Mouse (Mus musculus) spleen, adult 2 months (tissue): Measurements from ENCODE around the gene Nup35. TPM values are rescaled to one million over a fixed set of nuclear protein-coding genes. Genes with fewer than 3 reads are reported as not detected.

ENCODE experiments used
- DNase-seq, 2 experiments: peaks; one replicate each; pipeline versions ENCODE4 v3.0.0 to v3.0.0-alpha.2; 2012 to 2021; ENCODE audit warnings: low spot score in 2 of 2, low read depth in 1 of 2
- H3K27ac ChIP-seq: fragments of 200-500 bp; 2 replicates; pipeline ENCODE4 v1.5.1; 2012; ENCODE audit warnings: low read length, inconsistent platforms; ENCODE audit not compliant: insufficient read depth
- H3K27me3 ChIP-seq: fragments of 200-500 bp; 2 replicates; pipeline ENCODE4 v1.6.1; 2012; ENCODE audit warnings: mild to moderate bottlenecking, moderate library complexity, low read length, inconsistent platforms; ENCODE audit not compliant: control insufficient read depth, insufficient read depth
- H3K36me3 ChIP-seq: fragments of 200-500 bp; 2 replicates; pipeline ENCODE4 v1.6.1; 2012; ENCODE audit warnings: mild to moderate bottlenecking, low read length, inconsistent platforms; ENCODE audit not compliant: control insufficient read depth, insufficient read depth
- H3K4me1 ChIP-seq: fragments of 200-500 bp; 2 replicates; pipeline ENCODE4 v1.6.1; 2011; ENCODE audit warnings: inconsistent platforms; ENCODE audit not compliant: control insufficient read depth, insufficient read depth, insufficient read length
- H3K4me3 ChIP-seq: fragments of 200-500 bp; 2 replicates; pipeline ENCODE4 v1.5.1; 2011; ENCODE audit warnings: mild to moderate bottlenecking, inconsistent platforms; ENCODE audit not compliant: insufficient read depth, insufficient read length; ENCODE audit errors: extremely low read depth
- CTCF ChIP-seq: fragments of 200-500 bp; IDR thresholded peaks from 2 replicates; pipeline ENCODE4 v1.5.1; 2011; ENCODE audit warnings: mild to moderate bottlenecking, inconsistent platforms; ENCODE audit not compliant: insufficient read depth, insufficient read length, insufficient replicate concordance; ENCODE audit errors: extremely low read depth
- POLR2A ChIP-seq: fragments of 200-500 bp; IDR thresholded peaks from 2 replicates; pipeline ENCODE4 v1.6.1; 2011; ENCODE audit warnings: low read depth, low read length, inconsistent platforms
- WGBS: fragments of 180-500 bp; shearing (Covaris S2); methylation state at CpG from one replicate; pipeline ENCODE4 v1.1.7; 2018; 5-methylcytosine and 5-hydroxymethylcytosine counted together
- polyA plus RNA-seq: library from polyadenylated mRNA; depleted of rRNA; stranded (reverse); fragments of >200 nt; gene quantifications from 2 replicates; pipeline ENCODE4 v1.2.3, GENCODE M21; 2012

The Nup35 gene
- polyA plus RNA-seq, 1 experiment: 15.6 TPM

DNA sequence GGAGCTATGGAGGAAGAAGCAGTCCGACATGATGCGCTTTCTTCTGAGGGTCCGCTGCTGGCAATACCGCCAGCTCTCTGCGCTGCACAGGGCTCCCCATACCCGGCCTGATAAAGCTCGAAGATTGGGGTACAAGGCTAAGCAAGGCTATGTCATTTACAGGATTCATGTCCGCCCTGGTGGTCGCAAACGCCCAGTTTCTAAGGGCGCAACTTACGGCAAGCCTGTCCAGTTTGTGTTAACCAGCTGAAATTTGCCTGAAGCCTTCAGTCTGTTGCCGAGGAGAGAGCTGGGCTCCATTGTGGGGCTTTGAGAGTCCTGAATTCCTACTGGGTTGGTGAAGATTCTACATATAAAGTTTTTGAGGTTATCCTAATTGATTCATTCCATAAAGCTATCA is 14.3 kb upstream of the Nup35 start:
- no peak overlapping the region for H3K27ac ChIP-seq
- no peaks in the 10 kb centered on the region for H3K4me1 ChIP-seq
- H3K27me3 ChIP-seq: 0 out of 2 replicates have a peak, but pooled peaks cover 2% of the 10 kb centered on the region
- TF ChIP-seq CTCF (no peak), POLR2A (no peak)
- WGBS: 95% methylated on average over 13 of the region's 13 CpGs
- DNase-seq: no peak
- H3K4me3 ChIP-seq: no peak overlapping the region
- H3K36me3 ChIP-seq: no peaks in the 10 kb centered on the region

DNA sequence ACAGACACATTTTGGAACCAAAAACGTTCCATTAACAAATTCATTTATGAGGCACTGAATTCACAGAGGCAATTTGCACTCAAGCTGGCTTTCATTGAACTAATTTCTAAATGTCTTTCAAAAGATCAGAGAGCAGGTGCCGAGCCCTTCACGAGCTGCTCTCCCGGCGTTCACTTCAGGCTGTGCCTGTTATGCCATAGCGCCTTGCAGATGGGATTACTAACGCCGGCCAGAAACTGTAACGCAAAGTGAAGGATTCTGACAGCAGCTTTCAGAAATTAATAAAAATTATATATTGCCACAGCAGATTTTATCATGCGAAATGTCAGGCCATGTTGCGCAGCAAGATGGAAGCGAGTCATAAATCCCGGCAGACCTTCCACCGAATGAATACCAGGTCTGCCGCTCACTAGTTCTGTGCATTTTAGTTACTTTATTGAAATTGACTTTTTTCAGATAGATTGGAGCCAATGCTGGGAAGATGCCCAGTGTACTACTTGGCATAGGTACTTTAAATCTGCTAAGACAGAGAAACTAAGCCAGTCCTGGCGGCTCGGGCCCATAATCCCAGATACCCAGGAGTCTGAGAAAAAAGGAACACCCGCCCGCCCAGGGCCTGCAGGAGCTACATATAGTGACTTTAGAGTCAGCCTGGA is 13.1 kb upstream of the Nup35 start:
- WGBS: 92% methylated on average over 19 of the region's 19 CpGs
- H3K36me3 ChIP-seq: no peaks in the 10 kb centered on the region
- H3K27ac ChIP-seq: no peak overlapping the region
- no peaks in the 10 kb centered on the region for H3K4me1 ChIP-seq
- 0 out of 2 replicates have a peak, but pooled peaks cover 2% of the 10 kb centered on the region for H3K27me3 ChIP-seq
- H3K4me3 ChIP-seq: no peak overlapping the region
- TF ChIP-seq POLR2A: no peak
- TF ChIP-seq CTCF: no peak
- DNase-seq: no peak

DNA sequence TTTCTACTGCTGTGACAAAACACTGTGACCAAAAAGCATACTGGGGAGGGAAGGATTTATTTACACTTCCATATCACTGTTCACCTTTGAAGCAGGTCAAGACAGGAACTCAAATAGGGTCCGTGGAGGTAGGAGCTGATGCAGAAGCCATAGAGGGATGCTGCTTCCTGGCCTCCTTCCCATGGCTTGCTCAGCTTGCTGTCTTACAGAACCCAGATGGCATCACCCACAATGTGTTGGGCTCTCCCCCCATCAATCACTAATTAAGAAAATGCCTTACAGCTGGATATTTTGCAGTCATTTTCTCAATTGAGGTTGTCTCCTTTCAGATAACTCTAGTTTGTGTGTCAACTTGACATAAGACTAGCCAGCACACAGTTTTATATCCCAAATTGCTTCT is 4.8 kb upstream of the Nup35 start:
- Histone ChIP-seq H3K36me3 (no peaks in the 10 kb centered on the region), H3K27me3 (no peaks in the 10 kb centered on the region), H3K4me1 (peaks cover 3% of the 10 kb centered on the region; the same call in 1 of the 2 replicates), H3K27ac (no peak overlapping the region), H3K4me3 (no peak overlapping the region)
- no peak for DNase-seq
- TF ChIP-seq POLR2A (no peak), CTCF (no peak)
- 81% methylated on average over 1 of the region's 1 CpGs for WGBS

DNA sequence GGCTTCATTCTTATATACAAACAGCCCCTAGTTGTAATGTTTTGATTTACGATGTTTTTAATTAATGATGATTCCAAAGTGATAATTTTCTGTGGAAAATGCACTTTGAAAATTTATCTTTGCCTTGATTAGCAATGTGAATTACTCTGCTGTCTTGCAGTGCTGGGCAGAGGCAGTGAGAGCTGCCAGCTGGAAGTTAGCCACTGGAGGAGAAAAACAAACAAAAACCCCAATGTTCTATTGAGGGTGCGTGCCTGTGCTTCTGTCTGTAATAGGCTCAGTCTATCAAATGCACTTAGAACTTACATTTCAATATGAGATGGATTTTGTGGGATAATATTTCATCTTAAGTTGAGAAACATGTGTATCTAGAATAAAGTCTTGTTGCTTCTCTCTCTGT is 4.2 kb upstream of the Nup35 start:
- H3K27ac ChIP-seq: no peak overlapping the region
- WGBS: 93% methylated on average over 2 of the region's 2 CpGs
- TF ChIP-seq CTCF: no peak
- TF ChIP-seq POLR2A: no peak
- no peaks in the 10 kb centered on the region for H3K36me3 ChIP-seq
- H3K27me3 ChIP-seq: no peaks in the 10 kb centered on the region
- peaks cover 3% of the 10 kb centered on the region; the same call in 1 of the 2 replicates for H3K4me1 ChIP-seq
- DNase-seq: no peak
- H3K4me3 ChIP-seq: no peak overlapping the region

DNA sequence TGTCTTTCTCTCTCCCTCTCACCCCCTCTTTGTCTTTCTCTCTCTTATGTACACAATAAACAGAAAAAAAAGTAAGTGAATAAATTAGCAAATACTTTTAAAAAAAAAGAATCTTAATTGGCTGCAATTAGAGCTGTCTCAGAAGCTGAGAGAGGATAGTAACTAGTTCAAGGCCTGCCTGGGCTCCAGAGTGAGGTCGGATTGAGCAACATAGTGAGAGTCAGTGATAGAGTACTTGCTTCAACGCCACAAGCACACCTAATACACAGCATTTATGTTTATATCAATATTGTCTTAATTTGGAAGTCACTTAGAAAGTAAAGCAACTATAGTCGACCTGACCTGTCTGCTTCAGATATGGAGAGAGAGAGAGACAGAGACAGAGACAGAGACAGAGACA is 2.0 kb downstream of the Nup35 start:
- peaks cover 3% of the 10 kb centered on the region; the same call in 1 of the 2 replicates for H3K4me1 ChIP-seq
- WGBS: 86% methylated on average over 3 of the region's 3 CpGs
- no peaks in the 10 kb centered on the region for H3K36me3 ChIP-seq
- no peak for TF ChIP-seq POLR2A
- no peak for TF ChIP-seq CTCF
- no peak overlapping the region for H3K27ac ChIP-seq
- no peak for DNase-seq
- H3K27me3 ChIP-seq: no peaks in the 10 kb centered on the region
- no peak overlapping the region for H3K4me3 ChIP-seq

DNA sequence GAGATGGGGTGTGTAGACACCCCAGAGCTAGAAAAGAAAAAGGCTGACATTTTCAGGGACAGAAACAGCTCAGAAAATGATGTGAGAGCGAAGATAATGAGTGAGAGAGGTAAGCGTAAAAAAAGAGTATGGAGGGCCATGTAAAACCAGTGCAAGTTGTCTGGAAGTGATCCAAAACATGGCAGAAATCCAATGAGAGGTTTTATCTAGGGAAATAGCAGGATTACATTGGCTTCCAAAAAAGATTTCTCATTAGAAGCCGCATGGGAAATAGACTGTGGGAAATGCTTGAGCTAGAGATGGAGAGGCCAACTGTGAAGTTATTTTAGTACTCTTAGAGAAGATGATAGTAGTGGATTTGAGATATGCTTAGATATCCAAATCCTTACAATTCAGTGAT is 4.9 kb downstream of the Nup35 start:
- Histone ChIP-seq H3K4me1 (no peaks in the 10 kb centered on the region; the same call in 1 of the 2 replicates), H3K36me3 (0 out of 2 replicates have a peak, but pooled peaks cover 4% of the 10 kb centered on the region), H3K27ac (no peak overlapping the region), H3K4me3 (no peak overlapping the region), H3K27me3 (no peaks in the 10 kb centered on the region)
- no peak for TF ChIP-seq CTCF
- TF ChIP-seq POLR2A: no peak
- no peak for DNase-seq
- 91% methylated on average over 3 of the region's 3 CpGs for WGBS

DNA sequence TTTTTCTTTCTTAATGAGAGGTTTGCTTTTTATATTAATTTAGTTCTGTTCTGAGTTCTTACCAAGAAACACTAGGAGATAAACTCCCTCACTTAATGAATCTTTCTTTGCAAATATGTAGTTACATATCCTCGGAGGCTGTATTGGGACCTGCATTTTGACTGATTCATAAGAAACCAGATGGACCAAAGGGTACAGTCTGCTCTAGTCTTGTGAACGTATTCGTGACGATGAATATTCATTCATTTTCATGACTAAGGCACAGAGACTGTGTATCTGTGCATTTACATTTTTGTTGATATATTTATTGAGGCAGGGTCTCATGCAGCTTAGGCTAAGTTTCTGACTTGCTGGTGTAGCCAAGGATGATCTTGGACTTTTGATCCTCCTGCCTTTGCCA is 7.5 kb downstream of the Nup35 start:
- H3K27me3 ChIP-seq: no peaks in the 10 kb centered on the region
- H3K4me1 ChIP-seq: no peaks in the 10 kb centered on the region
- no peak overlapping the region for H3K27ac ChIP-seq
- 92% methylated on average over 4 of the region's 4 CpGs for WGBS
- DNase-seq: no peak
- no peak for TF ChIP-seq POLR2A
- no peak for TF ChIP-seq CTCF
- 0 out of 2 replicates have a peak, but pooled peaks cover 4% of the 10 kb centered on the region for H3K36me3 ChIP-seq
- no peak overlapping the region for H3K4me3 ChIP-seq
